Mouse (Mus musculus) urinary bladder, postnatal 36 days (tissue): ENCODE measurements at regions not wholly inside any gene's neighbourhood (a gene's known extent, or its start where the extent isn't known, plus 50 kb on each side); places are given as distances from the start of the nearest gene placed in this dataset.
"Not testable (repeated sequence)": the region's sequence is repeated elsewhere in the genome, so short reads cannot be mapped to it uniquely, and the experiment has no call there.

ENCODE experiments used
- DNase-seq, 2 experiments: peaks; one replicate each; pipeline ENCODE4 v3.0.0; 2022; ENCODE audit warnings: low spot score in 2 of 2, mixed read lengths in 1 of 2

- no peak for DNase-seq
Measured at GRCm38 (mm10) chr17:7538402-7539087, 153.3 kb upstream of the Unc93a2 start.

GRCm38 (mm10) chr17:7537618-7538266 is 152.5 kb upstream of the Unc93a2 start:
- no peak for DNase-seq

GRCm38 (mm10) chr17:7537210-7537609 is 151.9 kb upstream of the Unc93a2 start:
- no peak for DNase-seq

GRCm38 (mm10) chr17:7534386-7535059 is 149.3 kb upstream of the Unc93a2 start:
- DNase-seq = no peak

- DNase-seq = no peak
Measured at GRCm38 (mm10) chr17:7533552-7533951, 148.3 kb upstream of the Unc93a2 start.

GRCm38 (mm10) chr17:7532618-7533017 is 147.4 kb upstream of the Unc93a2 start:
- DNase-seq = no peak

GRCm38 (mm10) chr17:7529304-7529703 is 144.0 kb upstream of the Unc93a2 start:
- DNase-seq = no peak

- peak in 1 of 2 experiments; percentile 15 for DNase-seq
Measured at GRCm38 (mm10) chr17:7527681-7528080, 142.4 kb upstream of the Unc93a2 start.

GRCm38 (mm10) chr17:7524497-7524896 is 139.2 kb upstream of the Unc93a2 start:
- DNase-seq = not testable (repeated sequence)

- no peak for DNase-seq
Measured at GRCm38 (mm10) chr17:7521127-7521526, 135.9 kb upstream of the Unc93a2 start.
